Mouse (Mus musculus) urinary bladder, postnatal 14 days (tissue): Measurements from ENCODE around the gene Pllp.

Experiments
- DNase-seq: peaks from one replicate; pipeline ENCODE4 v3.0.0; 2021; ENCODE audit warnings: low spot score

The Pllp gene

GRCm38 (mm10) chr8:94695994-94696384, at the start of gene Pllp:
TSS of gene Pllp (minus strand) at chr8:94696278.
- DNase-seq, result peak; percentile 70

GRCm38 (mm10) chr8:94745476-94746184, 49.6 kb upstream of the Pllp start, which contains the start of gene Ccl22:
TSS of gene Ccl22 (plus strand) at chr8:94745590.
- DNase-seq, result no peak

- DNase-seq, result no peak
Observed at GRCm38 (mm10) chr8:94744972-94745371, 48.9 kb upstream of the Pllp start.

GRCm38 (mm10) chr8:94744484-94744883, 48.4 kb upstream of the Pllp start:
- no peak for DNase-seq

- no peak for DNase-seq
Observed at GRCm38 (mm10) chr8:94741726-94742125, 45.6 kb upstream of the Pllp start.

GRCm38 (mm10) chr8:94740591-94740990, 44.5 kb upstream of the Pllp start:
- DNase-seq, result no peak

- DNase-seq, result no peak
Observed at GRCm38 (mm10) chr8:94739829-94740228, 43.8 kb upstream of the Pllp start.

GRCm38 (mm10) chr8:94735426-94736094, 39.5 kb upstream of the Pllp start:
- DNase-seq, result peak; percentile 7

- no peak for DNase-seq
Observed at GRCm38 (mm10) chr8:94734735-94735350, 38.8 kb upstream of the Pllp start.

GRCm38 (mm10) chr8:94733821-94734465, 37.9 kb upstream of the Pllp start:
- no peak for DNase-seq

- no peak for DNase-seq
Observed at GRCm38 (mm10) chr8:94729301-94729700, 33.2 kb upstream of the Pllp start.

- DNase-seq, result no peak
Observed at GRCm38 (mm10) chr8:94725998-94726397, 29.9 kb upstream of the Pllp start.

- DNase-seq, result no peak
Observed at GRCm38 (mm10) chr8:94716841-94717240, 20.8 kb upstream of the Pllp start.

- no peak for DNase-seq
Observed at GRCm38 (mm10) chr8:94715871-94716270, 19.8 kb upstream of the Pllp start.

- DNase-seq, result no peak
Observed at GRCm38 (mm10) chr8:94714556-94714955, 18.5 kb upstream of the Pllp start.

GRCm38 (mm10) chr8:94711160-94711718, 15.2 kb upstream of the Pllp start:
- peak; percentile 42 for DNase-seq

- no peak for DNase-seq
Observed at GRCm38 (mm10) chr8:94710336-94710735, 14.3 kb upstream of the Pllp start.

GRCm38 (mm10) chr8:94706732-94707395, 10.8 kb upstream of the Pllp start:
- no peak for DNase-seq

- no peak for DNase-seq
Observed at GRCm38 (mm10) chr8:94705581-94706245, 9.6 kb upstream of the Pllp start.

- no peak for DNase-seq
Observed at GRCm38 (mm10) chr8:94704669-94704984, 8.5 kb upstream of the Pllp start.

GRCm38 (mm10) chr8:94703972-94704668, 8.0 kb upstream of the Pllp start:
- DNase-seq, result peak; percentile 95
